Comparison of ENCODE assay signal across 23 mouse cellular contexts in the genomic region with DNA sequence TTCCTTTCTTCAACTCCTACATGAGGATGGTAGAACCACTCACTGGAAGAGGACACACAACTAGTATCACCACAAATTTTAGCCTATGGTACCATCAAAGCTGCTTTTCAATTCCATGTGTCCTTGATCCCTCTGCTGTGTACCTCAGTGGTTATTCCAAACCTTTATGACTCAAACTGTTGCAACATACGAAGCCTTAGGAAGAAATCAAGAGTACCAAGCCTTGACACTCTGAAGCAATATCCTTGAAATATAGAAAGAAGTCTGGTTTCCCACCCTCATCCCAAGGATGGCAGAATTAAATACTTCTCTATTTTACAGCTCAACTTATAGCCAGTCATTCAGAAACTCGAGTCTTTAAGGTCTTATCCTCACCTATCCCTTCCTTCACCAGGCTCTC. TPM values are rescaled to one million over a fixed set of nuclear protein-coding genes. Genes with fewer than 3 reads are reported as not detected.
DNase-seq lines count a peak whose midpoint lies in the region; ATAC-seq lines count a peak whose summit lies in the region.
"Had no signal": no experiment of that assay in that cellular context is flagged by ENCODE, and none has a peak within 500 bp of the region (broad histone marks: within the 10 kb centered on the region; RNA-seq: fewer than 3 reads in every experiment).

No protein-coding gene starts in this region.

- no peak overlapping the region for H3K4me2 ChIP-seq in liver, embryonic 13.5 days
- H3K4me2 ChIP-seq in liver, embryonic 11.5 days, result no peak overlapping the region
- H3K4me2 ChIP-seq in liver, embryonic 16.5 days (ENCODE audit: low read depth, low read length), result no peak overlapping the region
- no peak overlapping the region for H3K4me2 ChIP-seq in hindbrain, embryonic 11.5 days (replicated peaks; ENCODE audit: low read depth, low read length)
- H3K4me2 ChIP-seq: forebrain, embryonic 13.5 days; heart, embryonic 11.5 days; heart, embryonic 15.5 days; hindbrain, embryonic 15.5 days had no signal

- no peaks in the 10 kb centered on the region for H3K9me3 ChIP-seq in liver, embryonic 13.5 days (replicated peaks)
- no peaks in the 10 kb centered on the region for H3K9me3 ChIP-seq in liver, embryonic 11.5 days (ENCODE audit: control insufficient read depth, low read length)
- no peaks in the 10 kb centered on the region for H3K9me3 ChIP-seq in liver, embryonic 16.5 days (replicated peaks; ENCODE audit: control insufficient read depth, low read length)
- no peaks in the 10 kb centered on the region for H3K9me3 ChIP-seq in hindbrain, embryonic 11.5 days (ENCODE audit: control insufficient read depth, low read length)
- H3K9me3 ChIP-seq: embryonic facial prominence, embryonic 10.5 days; forebrain, embryonic 13.5 days; heart, embryonic 15.5 days; hindbrain, embryonic 10.5 days; hindbrain, embryonic 15.5 days had no signal

- WGBS in liver, embryonic 13.5 days (ENCODE audit: insufficient replicate concordance), result 45% methylated on average over 2 of the region's 2 CpGs
- WGBS in liver, embryonic 11.5 days, result 60% methylated on average over 2 of the region's 2 CpGs
- WGBS in liver, embryonic 16.5 days (ENCODE audit: insufficient replicate concordance), result 48% methylated on average over 2 of the region's 2 CpGs
- 71% methylated on average over 2 of the region's 2 CpGs for WGBS in hindbrain, embryonic 11.5 days

- peak overlapping the region; percentile 49 for H3K27ac ChIP-seq in liver, embryonic 13.5 days
- no peak overlapping the region for H3K27ac ChIP-seq in liver, embryonic 11.5 days (ENCODE audit: low read depth, low read length)
- H3K27ac ChIP-seq in liver, embryonic 16.5 days (ENCODE audit: low read length), result peak overlapping the region; percentile 39
- no peak overlapping the region for H3K27ac ChIP-seq in hindbrain, embryonic 11.5 days (ENCODE audit: low read depth, low read length)
- H3K27ac ChIP-seq: embryonic facial prominence, embryonic 10.5 days; forebrain, embryonic 13.5 days; heart, adult 2 months; heart, embryonic 15.5 days; hindbrain, embryonic 10.5 days; hindbrain, embryonic 15.5 days had no signal

- H3K27me3 ChIP-seq in liver, embryonic 13.5 days, result no peaks in the 10 kb centered on the region
- no peaks in the 10 kb centered on the region for H3K27me3 ChIP-seq in liver, embryonic 11.5 days (replicated peaks; ENCODE audit: control insufficient read depth, insufficient read depth, low read length)
- no peaks in the 10 kb centered on the region for H3K27me3 ChIP-seq in liver, embryonic 16.5 days (ENCODE audit: control insufficient read depth, insufficient read depth, low read depth, low read length)
- H3K27me3 ChIP-seq in hindbrain, embryonic 11.5 days (ENCODE audit: control insufficient read depth, insufficient read depth, low read length), result no peaks in the 10 kb centered on the region
- H3K27me3 ChIP-seq: heart, embryonic 15.5 days; Patski had no signal

- no peaks in the 10 kb centered on the region for H3K36me3 ChIP-seq in liver, embryonic 13.5 days
- H3K36me3 ChIP-seq in liver, embryonic 11.5 days (ENCODE audit: control insufficient read depth, insufficient read depth, low read length), result no peaks in the 10 kb centered on the region
- H3K36me3 ChIP-seq in liver, embryonic 16.5 days (ENCODE audit: control insufficient read depth, insufficient read depth), result no peaks in the 10 kb centered on the region
- no peaks in the 10 kb centered on the region for H3K36me3 ChIP-seq in hindbrain, embryonic 11.5 days (ENCODE audit: control insufficient read depth, insufficient read depth, low read length)
- H3K36me3 ChIP-seq: heart, embryonic 15.5 days had no signal

- 0 out of 2 replicates have a peak overlapping the region, but pooled peaks have one; percentile 6 for H3K9ac ChIP-seq in liver, embryonic 13.5 days
- no peak overlapping the region for H3K9ac ChIP-seq in liver, embryonic 11.5 days (ENCODE audit: low read depth, low read length)
- H3K9ac ChIP-seq in liver, embryonic 16.5 days (ENCODE audit: low read depth, low read length), result no peak overlapping the region
- no peak overlapping the region for H3K9ac ChIP-seq in hindbrain, embryonic 11.5 days (ENCODE audit: low read depth, low read length)
- H3K9ac ChIP-seq: forebrain, embryonic 13.5 days; forebrain, postnatal 0 days; heart, embryonic 15.5 days; hindbrain, embryonic 15.5 days had no signal

- H3K4me3 ChIP-seq in liver, embryonic 13.5 days (replicated peaks), result no peak overlapping the region
- no peak overlapping the region for H3K4me3 ChIP-seq in liver, embryonic 11.5 days (ENCODE audit: low read depth, low read length)
- H3K4me3 ChIP-seq in liver, embryonic 16.5 days (ENCODE audit: low read depth, low read length), result no peak overlapping the region
- H3K4me3 ChIP-seq in hindbrain, embryonic 11.5 days (ENCODE audit: low read depth, low read length), result no peak overlapping the region
- H3K4me3 ChIP-seq: embryonic facial prominence, embryonic 10.5 days; forebrain, embryonic 13.5 days; heart, adult 2 months; heart, embryonic 15.5 days; hindbrain, embryonic 10.5 days; hindbrain, embryonic 15.5 days had no signal

- H3K4me1 ChIP-seq in liver, embryonic 13.5 days (replicated peaks), result peaks cover 85% of the 10 kb centered on the region
- peaks cover 16% of the 10 kb centered on the region for H3K4me1 ChIP-seq in liver, embryonic 11.5 days (replicated peaks; ENCODE audit: control insufficient read depth, insufficient read depth, low read length)
- peaks cover 68% of the 10 kb centered on the region for H3K4me1 ChIP-seq in liver, embryonic 16.5 days (ENCODE audit: control insufficient read depth, low read depth, low read length)
- no peaks in the 10 kb centered on the region for H3K4me1 ChIP-seq in hindbrain, embryonic 11.5 days (replicated peaks; ENCODE audit: control insufficient read depth, insufficient read depth, low read length)

- DNase-seq in liver, embryonic 13.5 days, result no peak
- DNase-seq in liver, embryonic 11.5 days (ENCODE audit: low spot score), result no peak
- DNase-seq in NIH3T3 (ENCODE audit: low read depth), result peak; percentile 22
- DNase-seq in hindbrain, embryonic 11.5 days (ENCODE audit: low spot score), result no peak
- DNase-seq in embryo, embryonic 10 days (ENCODE audit: low spot score), result no peak
- DNase-seq: adrenal gland, postnatal 14 days; B cell, adult 2 months; cerebellum, adult 11-12 months; cerebellum, adult 9-10 months; cerebellum, postnatal 25 days; forebrain, postnatal 0 days; gastrocnemius, postnatal 25 days; heart, adult 2 months; heart, postnatal 14 days had no signal

- no peak for ATAC-seq in liver, embryonic 13.5 days (ENCODE audit: low read depth)
- no peak for ATAC-seq in liver, embryonic 11.5 days (replicated peaks; ENCODE audit: low FRiP score)
- no peak for ATAC-seq in liver, embryonic 16.5 days (ENCODE audit: low read depth)
- no peak for ATAC-seq in hindbrain, embryonic 11.5 days (ENCODE audit: low FRiP score)
- ATAC-seq: activated CD4-positive, CD25-positive, alpha-beta regulatory T cell, adult 4 months; forebrain, embryonic 13.5 days; forebrain, postnatal 0 days; Patski had no signal

RNA-seq across cellular contexts. Expression of a gene that starts 5.0 kb away (rescaled TPM):
- polyA plus RNA-seq in liver, embryonic 13.5 days (2015; fragmentation: Nextera tagmentation; extraction: Ambion mirVana), result 12.8 and 14.2 TPM in 2 replicates
- 15.5 and 15.7 TPM in 2 replicates for polyA plus RNA-seq in liver, embryonic 11.5 days (2014; fragmentation: Nextera tagmentation; extraction: Ambion mirVana)
- 15.3 and 16.4 TPM in 2 replicates for polyA plus RNA-seq in liver, embryonic 16.5 days (2015; fragmentation: Nextera tagmentation; extraction: Ambion mirVana)
- polyA plus RNA-seq in hindbrain, embryonic 11.5 days (2014; fragmentation: Nextera tagmentation; extraction: Ambion mirVana), result 14.9 and 17.4 TPM in 2 replicates

RNA-seq across cellular contexts. Expression of a gene that starts 12.9 kb away (rescaled TPM):
- polyA plus RNA-seq in liver, embryonic 13.5 days (2015; fragmentation: Nextera tagmentation; extraction: Ambion mirVana), result 30.3 and 33.0 TPM in 2 replicates
- polyA plus RNA-seq in liver, embryonic 11.5 days (2014; fragmentation: Nextera tagmentation; extraction: Ambion mirVana), result 35.1 and 36.8 TPM in 2 replicates
- 24.1 and 28.5 TPM in 2 replicates for polyA plus RNA-seq in liver, embryonic 16.5 days (2015; fragmentation: Nextera tagmentation; extraction: Ambion mirVana)
- polyA plus RNA-seq in hindbrain, embryonic 11.5 days (2014; fragmentation: Nextera tagmentation; extraction: Ambion mirVana), result 31.4 and 40.3 TPM in 2 replicates

RNA-seq across cellular contexts. Expression of a gene that starts 12.9 kb away (rescaled TPM):
- 13.2 and 15.1 TPM in 2 replicates for polyA plus RNA-seq in liver, embryonic 13.5 days (2015; fragmentation: Nextera tagmentation; extraction: Ambion mirVana)
- polyA plus RNA-seq in liver, embryonic 11.5 days (2014; fragmentation: Nextera tagmentation; extraction: Ambion mirVana), result 20.8 and 23.9 TPM in 2 replicates
- polyA plus RNA-seq in liver, embryonic 16.5 days (2015; fragmentation: Nextera tagmentation; extraction: Ambion mirVana), result 15.2 and 15.9 TPM in 2 replicates
- 24.7 and 25.2 TPM in 2 replicates for polyA plus RNA-seq in hindbrain, embryonic 11.5 days (2014; fragmentation: Nextera tagmentation; extraction: Ambion mirVana)

RNA-seq across cellular contexts. Expression of a gene that starts 13.0 kb away (rescaled TPM):
- 0.42 and 0.67 TPM in 2 replicates for polyA plus RNA-seq in liver, embryonic 13.5 days (2015; fragmentation: Nextera tagmentation; extraction: Ambion mirVana)
- polyA plus RNA-seq in liver, embryonic 11.5 days (2014; fragmentation: Nextera tagmentation; extraction: Ambion mirVana), result 0.75 TPM in 1 of 2 replicates, not detected in the other
- 0.70 and 1.1 TPM in 2 replicates for polyA plus RNA-seq in liver, embryonic 16.5 days (2015; fragmentation: Nextera tagmentation; extraction: Ambion mirVana)
- polyA plus RNA-seq in hindbrain, embryonic 11.5 days (2014; fragmentation: Nextera tagmentation; extraction: Ambion mirVana), result 0.14 and 0.37 TPM in 2 replicates
- polyA plus RNA-seq: embryonic facial prominence, embryonic 10.5 days; forebrain, embryonic 13.5 days; heart, adult 2 months; heart, embryonic 15.5 days had no signal

RNA-seq across cellular contexts. Expression of a gene that starts 36.0 kb away (rescaled TPM):
- polyA plus RNA-seq in liver, embryonic 13.5 days (2015; fragmentation: Nextera tagmentation; extraction: Ambion mirVana), result 1.9 and 2.1 TPM in 2 replicates
- polyA plus RNA-seq in liver, embryonic 11.5 days (2014; fragmentation: Nextera tagmentation; extraction: Ambion mirVana), result 0.63 and 1.2 TPM in 2 replicates
- 1.5 and 1.7 TPM in 2 replicates for polyA plus RNA-seq in liver, embryonic 16.5 days (2015; fragmentation: Nextera tagmentation; extraction: Ambion mirVana)
- polyA plus RNA-seq in hindbrain, embryonic 11.5 days (2014; fragmentation: Nextera tagmentation; extraction: Ambion mirVana), result 0.18 and 0.65 TPM in 2 replicates
- polyA plus RNA-seq: forebrain, postnatal 0 days; heart, adult 2 months; hindbrain, embryonic 10.5 days had no signal

Comparison
In these comparisons a context has a peak if more than half of its experiments do, and no peak if none do; other contexts are left out.
1. H3K27ac ChIP-seq: peak in liver, embryonic 13.5 days (single experiment) and liver, embryonic 16.5 days (single experiment); none in liver, embryonic 11.5 days (single experiment) and hindbrain, embryonic 11.5 days (single experiment).